Mouse (Mus musculus) monocyte, adult 5-6 weeks (primary cell): ENCODE results near the gene Ier2. TPM values are rescaled to one million over a fixed set of nuclear protein-coding genes. Genes with fewer than 3 reads are reported as not detected.

ENCODE experiments used
- ATAC-seq: fragments of 153-309, 156-312 bp; replicated peaks from 2 replicates; pipeline ENCODE4 v1.8.0; 2017; ENCODE audit warnings: mild to moderate bottlenecking; ENCODE audit not compliant: low TSS enrichment, insufficient number of reproducible peaks, severe bottlenecking, poor library complexity, low FRiP score
- total RNA-seq: library from RNA; stranded (forward); fragments of 200-1000, 200-491, 200-594 nt; gene quantifications from 3 replicates; pipeline ENCODE4 v1.2.3, GENCODE M21; 2017

Gene Ier2
- 92.1 to 198 TPM (median 119 TPM) in 3 replicates for total RNA-seq

DNA sequence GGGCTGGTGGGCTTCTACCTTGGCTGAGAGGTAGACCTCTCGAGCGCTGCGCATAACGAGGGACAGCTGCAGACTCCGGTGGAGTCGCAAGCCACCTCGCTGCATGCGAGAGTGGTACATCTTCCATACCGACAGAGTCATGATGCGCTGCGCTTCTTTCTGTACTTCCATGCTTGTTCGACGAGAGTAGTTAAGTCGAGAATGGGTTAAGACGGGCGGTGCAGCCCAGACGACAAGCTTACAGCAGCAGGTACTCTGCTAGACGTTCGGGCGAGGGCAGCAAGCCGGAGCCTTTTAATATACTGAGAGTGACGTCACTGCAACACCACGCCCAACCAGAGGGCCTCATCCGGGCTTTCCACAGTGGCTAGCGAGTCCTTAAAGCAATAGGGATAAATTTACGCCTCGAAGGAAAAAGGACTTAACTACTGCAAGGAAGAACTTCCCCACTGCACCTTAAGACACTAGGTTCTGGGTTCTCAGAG lies at the start of gene Ier2:
Ier2 (minus strand) TSS at position 272 of the 485 bp plus-strand sequence.
- ATAC-seq, result peak; percentile 46

DNA sequence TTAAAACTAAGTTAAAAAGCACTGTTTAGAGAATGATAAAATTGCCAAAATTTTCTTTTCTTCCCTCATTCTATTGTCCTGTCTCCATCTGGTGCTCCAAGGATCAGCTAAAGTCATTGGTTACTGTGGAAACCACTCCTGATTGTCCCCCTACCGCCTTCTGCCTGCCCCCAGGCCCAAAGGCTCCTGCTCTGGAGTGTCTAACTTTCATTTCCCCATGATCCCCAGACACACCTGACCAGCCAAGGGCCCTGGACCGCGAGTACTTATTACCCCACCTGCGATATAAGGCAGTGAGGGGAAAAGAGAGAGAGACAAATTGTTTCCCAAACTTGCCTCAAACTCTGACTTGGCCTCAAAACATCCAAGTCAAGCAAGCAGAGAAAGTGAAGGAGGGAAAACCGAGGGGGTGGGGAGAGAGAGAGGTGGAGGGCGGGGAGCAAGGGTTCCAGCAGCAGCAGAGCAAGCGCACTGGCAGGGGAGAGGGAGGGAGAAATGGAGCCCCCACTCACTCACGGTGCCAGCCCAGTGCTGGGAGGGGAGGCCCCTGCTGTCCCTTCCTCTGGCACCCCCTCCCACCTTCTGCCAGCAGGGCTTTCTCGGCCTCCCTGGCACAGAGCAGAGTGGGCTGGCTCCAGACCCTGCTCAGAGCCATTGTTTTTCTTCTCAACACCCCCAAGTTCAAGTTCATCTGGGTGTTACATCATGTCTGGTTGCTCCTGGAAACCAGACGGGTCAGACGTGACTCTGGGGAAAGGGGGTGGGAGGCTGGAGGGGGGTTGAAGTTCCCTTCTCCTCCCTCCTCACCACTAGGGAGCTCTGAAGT lies 49.5 kb upstream of the Ier2 start:
- no peak for ATAC-seq

GRCm38 (mm10) chr8:84711312-84711711 lies 48.7 kb upstream of the Ier2 start:
- no peak for ATAC-seq

DNA sequence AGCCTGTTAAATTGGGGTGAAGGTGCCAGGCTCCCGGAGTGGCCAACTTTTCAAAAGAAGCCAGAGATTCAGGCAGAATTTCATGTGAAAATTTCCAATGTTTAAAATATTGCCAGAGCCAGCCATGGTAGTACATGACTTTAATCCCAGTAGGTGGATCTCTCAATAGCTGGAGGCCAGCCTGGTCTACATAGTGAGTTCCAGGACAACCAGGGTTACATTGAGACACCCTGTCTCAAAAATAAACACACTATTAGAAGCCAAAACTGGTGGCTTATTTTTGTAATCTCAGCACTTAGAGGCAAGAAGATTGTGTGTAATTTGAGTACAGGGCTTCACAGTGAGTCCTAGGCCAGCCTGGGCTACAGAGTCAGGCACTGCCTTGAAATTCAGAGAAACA lies 47.3 kb upstream of the Ier2 start:
- no peak for ATAC-seq

- peak; percentile 54 for ATAC-seq
Measured at GRCm38 (mm10) chr8:84708774-84709475, 46.3 kb upstream of the Ier2 start.

DNA sequence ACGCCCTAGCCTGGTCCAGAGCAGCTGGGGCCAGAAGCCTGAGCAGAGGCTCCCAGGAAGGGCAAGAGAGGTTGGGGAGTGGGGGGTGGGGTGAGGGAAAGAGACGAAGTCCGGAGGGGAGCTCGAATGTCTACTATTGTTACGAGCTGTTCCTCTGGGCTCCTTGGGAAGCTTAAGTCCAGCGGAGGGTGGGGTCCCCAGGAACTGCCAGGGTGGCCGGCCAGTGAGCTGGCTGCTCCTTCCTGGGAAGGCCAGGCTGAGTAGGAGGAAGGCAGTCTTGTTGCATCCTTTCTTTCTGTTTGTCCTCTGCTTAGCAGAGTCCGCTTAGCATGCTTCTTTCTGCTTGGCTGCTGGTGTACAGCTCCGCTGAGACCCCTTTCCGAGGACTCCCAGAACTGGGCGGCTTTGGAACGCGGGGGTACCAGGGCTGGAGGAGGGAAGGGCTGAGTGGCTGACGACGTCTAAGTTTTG lies 45.5 kb upstream of the Ier2 start:
- ATAC-seq, result no peak

- peak; percentile 10 for ATAC-seq
Measured at GRCm38 (mm10) chr8:84707267-84707883, 44.7 kb upstream of the Ier2 start.

DNA sequence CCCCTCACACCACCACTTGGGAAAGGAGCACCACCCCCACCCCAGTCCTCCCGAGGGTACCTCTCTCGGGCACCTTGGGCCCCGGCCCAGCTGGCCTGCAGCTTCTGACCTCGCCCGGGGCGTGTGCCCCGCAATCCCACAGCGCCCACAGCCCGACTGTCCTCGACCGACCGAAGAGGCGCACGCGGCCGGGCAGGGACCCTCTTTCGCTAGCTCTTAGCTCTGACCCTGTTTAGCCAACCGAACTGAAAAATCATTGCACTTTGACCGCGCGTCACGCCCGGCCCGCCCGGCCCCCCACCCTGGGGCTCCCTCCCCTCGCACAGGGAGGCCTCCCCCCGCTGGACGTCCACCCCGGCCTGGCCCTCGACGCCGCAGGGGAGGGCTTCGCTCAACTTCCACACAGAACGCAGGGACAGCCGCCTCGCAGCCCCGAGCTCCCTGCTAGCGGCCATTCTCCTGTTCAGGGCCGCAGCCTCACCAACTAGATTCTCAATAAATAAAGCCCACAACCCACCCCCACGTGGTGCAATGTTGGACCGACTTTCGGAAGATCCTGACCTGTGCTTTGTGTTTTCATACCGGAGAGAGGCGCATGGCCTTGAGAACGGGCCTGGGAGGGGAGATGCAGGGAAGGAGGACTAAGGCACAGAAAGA lies 44.1 kb upstream of the Ier2 start:
- ATAC-seq, result 0 out of 2 replicates have a peak, but pooled peaks have one; percentile 2

DNA sequence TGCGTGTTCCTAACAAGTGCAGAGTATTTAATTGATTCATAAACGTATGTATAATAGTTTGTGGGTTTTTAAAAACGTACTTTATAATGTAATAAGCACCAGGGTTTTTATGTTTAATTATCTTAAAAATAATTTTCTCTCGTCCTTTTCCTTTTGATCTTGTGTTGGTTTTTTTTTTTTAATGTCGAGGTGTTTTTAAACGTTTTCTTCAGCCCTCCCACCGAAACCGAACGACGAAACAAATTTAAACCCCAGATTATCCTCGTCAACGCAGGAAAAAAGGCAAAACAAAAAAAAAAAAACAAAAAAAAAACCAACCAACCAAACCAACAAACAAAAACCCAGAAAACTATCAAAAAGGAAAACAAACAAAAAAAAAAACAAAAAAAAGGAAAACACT lies 43.3 kb upstream of the Ier2 start:
- ATAC-seq, result no peak

DNA sequence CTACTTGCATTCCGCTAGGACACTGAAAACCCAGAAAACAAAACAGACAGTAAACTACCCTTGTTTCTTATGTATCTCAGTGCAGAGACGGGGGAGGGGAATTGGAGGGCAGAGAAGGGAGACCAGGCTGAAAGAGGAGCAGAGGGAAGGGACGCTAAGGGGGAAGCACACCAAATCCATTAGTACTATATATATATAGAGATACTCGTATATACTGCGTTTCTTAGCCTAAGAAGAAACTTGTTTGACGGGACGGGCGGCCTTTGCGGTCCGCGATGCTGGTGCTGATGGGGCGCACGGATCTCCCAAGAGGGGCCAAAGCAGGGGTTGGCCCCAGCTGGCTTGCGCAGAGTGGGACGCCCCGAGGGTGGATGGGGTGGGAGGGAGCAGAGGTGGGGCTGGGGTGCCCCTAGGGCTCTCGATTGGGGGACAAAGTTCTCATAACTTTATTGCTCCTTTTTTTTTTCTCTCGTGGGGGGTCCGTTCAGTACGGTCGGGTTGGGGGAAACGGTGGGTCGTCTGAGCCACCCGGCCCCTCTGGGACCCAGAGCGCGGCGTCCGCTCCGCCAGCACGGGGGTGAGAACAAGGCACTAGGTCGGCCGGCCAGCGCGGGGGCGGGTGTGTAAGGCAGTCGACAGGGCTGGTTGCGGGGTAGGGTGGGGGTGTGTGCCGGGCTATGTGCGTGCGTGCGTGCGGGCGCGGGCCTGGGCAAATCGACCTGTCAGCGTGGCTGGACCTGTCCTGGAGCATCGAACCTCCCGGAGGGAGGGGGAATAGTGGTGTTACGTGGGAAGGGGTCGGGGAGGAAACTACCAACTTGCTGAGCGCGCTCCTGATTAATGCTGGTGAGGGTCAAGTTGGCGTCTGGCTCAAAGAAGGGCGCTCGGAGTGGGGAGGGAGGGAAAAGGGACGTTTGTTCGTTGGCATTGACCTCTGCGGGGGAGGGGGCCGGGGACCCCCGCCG lies 42.5 kb upstream of the Ier2 start:
- ATAC-seq, result no peak

- no peak for ATAC-seq
Measured at GRCm38 (mm10) chr8:84704356-84704755, 41.7 kb upstream of the Ier2 start.

- ATAC-seq, result 0 out of 2 replicates have a peak, but pooled peaks have one; percentile 1
Measured at GRCm38 (mm10) chr8:84703466-84704249, 41.0 kb upstream of the Ier2 start.

- no peak for ATAC-seq
Measured at GRCm38 (mm10) chr8:84702963-84703465, 40.4 kb upstream of the Ier2 start.

GRCm38 (mm10) chr8:84702561-84702960 lies 39.9 kb upstream of the Ier2 start:
- ATAC-seq, result no peak

DNA sequence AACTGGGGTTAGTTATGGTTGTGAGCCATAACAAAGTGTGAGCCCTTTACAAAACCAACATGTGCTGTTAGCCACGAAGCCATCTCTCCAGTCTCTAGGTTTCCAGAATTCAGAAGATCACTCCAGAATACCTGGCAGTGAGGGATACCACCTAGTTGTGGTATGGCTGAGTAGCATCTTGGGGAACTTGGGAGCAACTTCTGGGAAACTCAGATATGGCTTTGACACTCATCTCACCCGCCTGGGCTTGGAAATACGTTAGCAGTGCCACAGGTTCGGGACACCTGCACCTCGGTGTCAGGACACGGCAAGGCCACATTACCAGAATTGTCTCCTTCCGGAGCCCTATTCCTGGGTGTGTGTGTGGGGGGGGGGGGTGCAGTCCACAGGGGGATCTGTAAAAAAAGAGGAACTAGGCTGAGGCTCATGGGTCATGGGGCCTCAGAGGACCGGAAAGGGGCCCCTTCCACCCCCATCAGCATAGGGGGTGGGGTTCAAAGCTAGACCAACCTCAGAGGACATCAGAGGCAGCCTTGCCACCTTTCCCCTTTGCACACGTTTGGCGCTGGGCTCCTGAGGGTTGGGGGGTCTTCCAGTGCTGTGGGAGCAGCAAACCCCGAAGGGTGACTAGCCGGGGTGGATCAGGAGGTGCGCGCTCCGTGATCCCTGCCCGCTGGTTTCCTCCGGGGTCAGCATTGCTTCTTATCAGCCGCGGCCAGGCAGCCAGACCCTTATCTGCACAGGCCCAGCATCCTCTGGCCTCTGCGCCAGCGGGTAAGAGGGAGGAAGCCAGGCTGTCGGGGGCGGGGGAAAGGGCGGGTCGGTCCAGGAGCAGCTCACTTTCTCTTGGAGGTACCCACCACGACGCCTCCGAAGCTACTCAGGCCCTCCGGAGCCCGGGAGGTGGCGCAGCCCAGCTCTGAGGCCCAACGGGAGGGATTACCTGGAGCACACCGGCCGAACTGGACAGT lies 38.6 kb upstream of the Ier2 start, which contains the start of gene Lyl1:
Lyl1 (plus strand) TSS at position 517 of the 971 bp plus-strand sequence.
- peak; percentile 48 for ATAC-seq

DNA sequence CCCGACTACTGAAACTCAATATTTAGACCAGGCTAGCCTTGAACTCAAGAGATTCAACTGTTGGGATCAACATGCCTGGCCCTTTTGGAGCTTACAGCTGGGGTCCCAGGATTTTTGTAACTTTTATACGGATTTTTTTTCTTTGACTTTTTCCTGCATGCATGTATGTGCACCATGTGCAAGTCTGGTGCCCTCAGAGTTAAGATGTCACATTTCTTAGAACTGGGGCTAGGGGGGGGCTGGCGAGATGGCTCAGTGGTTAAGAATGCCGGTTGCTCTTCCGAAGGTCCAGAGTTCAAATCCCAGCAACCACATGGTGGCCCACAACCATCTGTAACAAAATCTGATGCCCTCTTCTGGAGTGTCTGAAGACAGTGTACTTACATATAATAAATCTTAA lies 37.9 kb upstream of the Ier2 start:
- no peak for ATAC-seq
